Mouse (Mus musculus) lung, adult 2 months (tissue): ENCODE results near the gene Sp7. TPM values are rescaled to one million over a fixed set of nuclear protein-coding genes. Genes with fewer than 3 reads are reported as not detected.

Experiments used
- DNase-seq: peaks from one replicate; pipeline ENCODE4 v3.0.0; 2022
- H3K4me1 ChIP-seq: fragments of 200-500 bp; 2 replicates; pipeline ENCODE4 v1.6.1; 2011; ENCODE audit warnings: low read length; ENCODE audit not compliant: control insufficient read depth, insufficient read depth
- H3K4me3 ChIP-seq: fragments of 200-500 bp; replicated peaks from 2 replicates; pipeline ENCODE3; 2011; ENCODE audit warnings: low read depth, mild to moderate bottlenecking, control low read depth, low read length; ENCODE audit errors: extremely low read depth
- CTCF ChIP-seq: fragments of 200-500 bp; IDR thresholded peaks from 2 replicates; pipeline ENCODE4 v1.5.1; 2011; ENCODE audit warnings: mild to moderate bottlenecking, low read length, control low read depth; ENCODE audit not compliant: insufficient read depth
- POLR2A ChIP-seq: fragments of 200-500 bp; IDR thresholded peaks from 2 replicates; pipeline ENCODE4 v1.6.1; 2011; ENCODE audit warnings: low read depth, mild to moderate bottlenecking, control low read depth, low read length, borderline replicate concordance; ENCODE audit errors: extremely low read depth
- WGBS: fragments of 180-500 bp; shearing (Covaris S2); methylation state at CpG from one replicate; pipeline ENCODE4 v1.1.7; 2018; 5-methylcytosine and 5-hydroxymethylcytosine counted together
- polyA plus RNA-seq: library from polyadenylated mRNA; depleted of rRNA; stranded (reverse); fragments of >200 nt; gene quantifications from 2 replicates; pipeline ENCODE4 v1.2.3, GENCODE M21; 2012

Gene Sp7
- polyA plus RNA-seq, 1 experiment: 0.05 TPM

DNA sequence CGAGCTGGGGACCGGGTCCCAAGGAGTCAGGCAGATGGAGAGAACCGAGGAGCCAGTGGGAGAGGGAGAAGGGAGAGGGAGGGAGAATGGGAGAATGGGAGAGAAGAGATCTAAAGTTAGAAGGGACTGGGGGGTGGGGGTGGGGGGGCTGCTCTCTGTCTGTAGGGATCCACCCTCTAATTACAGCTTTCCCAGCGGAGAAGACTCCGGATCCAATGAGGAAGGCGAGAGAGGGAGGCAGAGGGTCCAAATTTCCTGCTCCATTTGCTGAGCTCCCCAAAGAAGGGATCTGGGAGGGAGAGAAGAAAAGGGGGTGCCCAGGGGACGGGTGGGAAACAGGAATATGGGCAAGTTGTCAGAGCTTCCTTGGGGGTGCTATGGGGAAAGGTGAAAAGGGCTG, 744 bp downstream of the Sp7 start:
- 23% methylated on average over 7 of the region's 7 CpGs for WGBS
- no peaks in the 10 kb centered on the region for H3K4me1 ChIP-seq
- no peak for TF ChIP-seq POLR2A
- TF ChIP-seq CTCF: no peak
- DNase-seq: no peak
- H3K4me3 ChIP-seq: no peak overlapping the region

DNA sequence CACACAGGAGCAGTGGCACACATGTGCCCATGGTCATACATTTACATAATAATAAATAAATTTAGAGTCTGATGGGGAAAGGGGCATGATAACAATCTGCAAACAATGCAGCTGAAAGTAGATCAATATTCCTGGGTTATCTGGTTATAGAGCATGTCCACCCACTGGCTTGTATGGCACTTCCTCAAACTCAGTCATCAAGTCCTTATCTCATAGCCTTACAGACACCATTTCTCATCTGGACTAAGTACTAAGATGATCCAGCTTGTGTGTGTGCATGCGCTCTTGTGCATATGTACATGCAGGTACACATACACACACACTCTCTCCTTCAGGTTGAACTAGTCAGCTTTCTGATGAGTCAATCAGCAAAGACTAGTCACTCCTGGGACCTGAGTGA, 2.3 kb downstream of the Sp7 start:
- Histone ChIP-seq H3K4me1 (no peaks in the 10 kb centered on the region), H3K4me3 (no peak overlapping the region)
- no peak for DNase-seq
- no peak for TF ChIP-seq CTCF
- no peak for TF ChIP-seq POLR2A
- WGBS: 98% methylated on average over 1 of the region's 1 CpGs

GRCm38 (mm10) chr15:102362648-102363047, 4.3 kb downstream of the Sp7 start:
- DNase-seq: no peak
- TF ChIP-seq POLR2A (no peak), CTCF (no peak)
- 7% methylated on average over 12 of the region's 14 CpGs for WGBS
- H3K4me1 ChIP-seq: no peaks in the 10 kb centered on the region
- no peak overlapping the region for H3K4me3 ChIP-seq

GRCm38 (mm10) chr15:102358834-102359233, 8.1 kb downstream of the Sp7 start:
- Histone ChIP-seq H3K4me3 (no peak overlapping the region), H3K4me1 (peaks cover 3% of the 10 kb centered on the region; the same call in 1 of the 2 replicates)
- no peak for DNase-seq
- WGBS: 42% methylated on average over 5 of the region's 5 CpGs
- TF ChIP-seq CTCF (no peak), POLR2A (no peak)

- whole genome bisulfite sequencing: 11% methylated on average over 25 of the region's 25 CpGs
- DNase-seq: no peak
- peaks cover 3% of the 10 kb centered on the region; the same call in 1 of the 2 replicates for H3K4me1 ChIP-seq
- no peak overlapping the region for H3K4me3 ChIP-seq
- TF ChIP-seq CTCF (no peak), POLR2A (no peak)
Observed at GRCm38 (mm10) chr15:102358126-102358525, 8.9 kb downstream of the Sp7 start.

GRCm38 (mm10) chr15:102356501-102357325, 10.3 kb downstream of the Sp7 start:
- Histone ChIP-seq H3K4me1 (peaks cover 3% of the 10 kb centered on the region; the same call in 1 of the 2 replicates), H3K4me3 (no peak overlapping the region)
- 75% methylated on average over 16 of the region's 16 CpGs for WGBS
- DNase-seq: no peak
- TF ChIP-seq POLR2A (no peak), CTCF (no peak)

DNA sequence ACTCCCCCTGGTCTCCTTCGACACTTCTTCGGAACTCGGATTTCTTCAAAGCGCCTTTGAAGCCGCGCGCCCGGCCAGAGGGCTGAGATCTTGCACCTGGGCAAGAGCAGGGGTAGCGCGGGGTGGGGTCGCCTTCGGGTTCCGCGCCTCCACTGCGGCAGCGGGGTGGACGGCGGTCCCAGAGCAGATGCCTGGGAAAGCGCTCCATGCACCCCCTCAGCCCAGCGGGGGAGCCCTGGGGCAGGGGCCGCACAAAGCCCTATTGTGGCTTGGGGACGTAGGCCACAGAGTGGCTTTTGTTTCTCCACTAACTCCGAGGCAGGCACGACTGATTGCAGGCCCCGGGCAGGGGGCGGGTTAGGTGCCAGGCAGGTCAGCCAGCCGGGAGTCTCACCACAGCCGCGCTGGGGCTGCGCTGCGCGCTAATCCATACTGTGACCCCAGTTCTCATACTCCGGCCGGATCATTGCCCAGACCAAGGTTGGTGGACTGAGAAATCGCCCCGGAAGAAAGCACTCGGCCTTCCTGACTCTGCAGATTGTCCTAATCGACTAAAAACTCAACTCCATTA, 11.0 kb downstream of the Sp7 start:
- WGBS: 17% methylated on average over 38 of the region's 38 CpGs
- TF ChIP-seq CTCF (no peak), POLR2A (no peak)

DNA sequence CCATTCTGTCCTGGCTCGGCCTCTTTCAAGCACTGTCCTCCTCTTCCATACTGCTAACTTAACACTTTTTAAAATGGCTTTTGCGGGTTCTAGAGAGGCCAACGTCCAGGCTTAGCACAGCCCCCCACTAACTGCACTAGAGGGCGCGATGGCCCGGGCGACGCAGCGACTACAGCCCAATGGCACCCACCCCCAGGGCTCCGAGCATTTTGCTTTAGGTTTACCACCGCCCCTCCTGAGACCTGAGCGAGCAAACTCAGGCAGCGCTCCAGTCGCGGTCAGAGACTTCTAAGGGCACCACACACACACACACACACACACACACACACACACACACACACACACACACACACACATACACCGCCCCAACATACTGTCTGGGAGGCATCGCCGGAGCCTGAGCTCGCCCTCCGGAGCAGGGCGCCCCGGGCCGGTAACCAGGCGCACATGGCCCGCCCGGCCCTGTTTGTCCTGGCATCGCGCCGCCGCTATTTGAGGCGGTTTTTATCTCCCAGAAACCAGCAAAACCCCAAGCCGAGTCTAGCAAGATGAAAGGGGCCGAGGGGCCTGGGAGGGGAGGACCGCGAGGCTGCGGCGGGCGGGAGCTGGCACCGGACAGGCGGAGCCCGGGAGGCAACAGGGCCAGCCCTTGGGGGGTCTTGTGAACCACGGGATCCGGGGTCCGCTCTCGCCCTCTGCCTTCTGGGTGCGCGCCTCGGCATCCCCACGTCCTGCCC, 11.7 kb downstream of the Sp7 start:
- under 1% methylated on average over 49 of the region's 49 CpGs for WGBS
- no peak for TF ChIP-seq POLR2A
- TF ChIP-seq CTCF: no peak
- peak overlapping the region; percentile 47 for H3K4me3 ChIP-seq
- peak; percentile 23 for DNase-seq
- peaks cover 5% of the 10 kb centered on the region for H3K4me1 ChIP-seq

More for the DNA sequence above, 11.0 kb downstream of the Sp7 start:
- Histone ChIP-seq H3K4me3 (no peak overlapping the region), H3K4me1 (peaks cover 5% of the 10 kb centered on the region)
- DNase-seq: no peak

DNA sequence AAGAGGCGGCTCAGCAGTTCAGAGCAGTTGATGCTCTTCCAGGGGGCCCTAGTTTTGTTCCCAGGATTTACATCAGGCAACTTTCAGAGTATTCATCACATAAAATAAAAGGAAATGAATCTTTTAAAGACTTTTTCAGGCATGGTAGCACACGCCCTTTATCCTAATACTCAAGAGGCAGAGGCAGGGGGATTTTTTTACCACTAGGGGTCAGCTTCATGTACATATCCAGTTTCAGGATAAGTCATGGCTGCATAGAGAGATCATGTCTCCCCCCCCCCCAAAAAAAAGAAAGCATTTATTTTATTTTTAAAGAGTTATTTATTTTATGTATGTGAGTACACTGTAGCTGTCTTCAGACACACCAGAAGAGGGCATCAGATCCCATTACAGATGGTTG, 13.0 kb downstream of the Sp7 start:
- Histone ChIP-seq H3K4me3 (no peak overlapping the region), H3K4me1 (peaks cover 9% of the 10 kb centered on the region)
- TF ChIP-seq POLR2A (no peak), CTCF (no peak)
- whole genome bisulfite sequencing: 82% methylated on average over 2 of the region's 2 CpGs
- no peak for DNase-seq

DNA sequence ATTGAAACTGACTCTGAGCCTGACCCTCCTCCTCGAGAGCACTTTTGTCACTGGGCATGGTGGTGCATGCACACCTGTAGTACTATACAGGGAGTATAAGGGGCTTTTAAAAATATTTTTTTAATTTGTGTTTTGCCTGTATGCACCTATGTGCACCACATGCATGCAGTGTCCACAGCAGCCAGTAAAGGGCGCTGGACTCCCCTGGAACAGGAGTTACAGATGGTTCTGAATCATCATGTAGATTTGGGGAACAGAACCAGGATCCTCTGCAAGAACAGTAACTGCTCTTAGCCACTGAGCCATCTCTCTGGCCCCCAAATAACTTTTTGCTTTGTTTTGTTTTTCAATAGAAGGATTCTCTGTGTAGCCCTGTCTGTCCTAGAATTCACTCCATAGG, 14.8 kb downstream of the Sp7 start:
- H3K4me3 ChIP-seq: no peak overlapping the region
- TF ChIP-seq CTCF (0 out of 2 replicates have a peak, but pooled peaks have one; percentile 12), POLR2A (no peak)
- 59% methylated on average over 2 of the region's 2 CpGs for WGBS
- peaks cover 9% of the 10 kb centered on the region for H3K4me1 ChIP-seq
- DNase-seq: no peak
